Comparison of ENCODE assay signal across 8 mouse cellular contexts in genomic region chr6:128361901-128362300, GRCm38 (mm10). TPM values are rescaled to one million over a fixed set of nuclear protein-coding genes. Genes with fewer than 3 reads are reported as not detected.
DNase-seq lines count a peak whose midpoint lies in the region; ATAC-seq and TF ChIP-seq lines count a peak whose summit lies in the region.

No protein-coding gene starts in this region.

- ATAC-seq in CD4-positive, CD25-positive, alpha-beta regulatory T cell, adult 4 months: peak; percentile 5
- no peak for ATAC-seq in forebrain, embryonic 11.5 days (replicated peaks; ENCODE audit: low FRiP score)
- no peak for ATAC-seq in liver, embryonic 15.5 days (ENCODE audit: insufficient read depth)

- H3K27me3 ChIP-seq in forebrain, embryonic 11.5 days (ENCODE audit: control insufficient read depth, insufficient read depth, low read length): no peaks in the 10 kb centered on the region
- no peaks in the 10 kb centered on the region for H3K27me3 ChIP-seq in liver, embryonic 15.5 days

- no peak for TF ChIP-seq CTCF in gastrocnemius, adult 2 months (IDR thresholded peaks at IDR 0.05)

- H3K4me1 ChIP-seq in forebrain, embryonic 11.5 days (replicated peaks; ENCODE audit: control insufficient read depth, insufficient read depth, low read length): peaks cover 8% of the 10 kb centered on the region
- H3K4me1 ChIP-seq in liver, embryonic 15.5 days (replicated peaks): peaks cover 54% of the 10 kb centered on the region

- H3K4me2 ChIP-seq in forebrain, embryonic 11.5 days (ENCODE audit: low read depth, low read length, severe bottlenecking): peak overlapping the region; percentile 58
- H3K4me2 ChIP-seq in liver, embryonic 15.5 days: peak overlapping the region; percentile 80

- H3K4me3 ChIP-seq in gastrocnemius, adult 2 months: peak overlapping the region; percentile 95
- H3K4me3 ChIP-seq in forebrain, embryonic 11.5 days (ENCODE audit: low read depth, low read length): peak overlapping the region; percentile 94
- peak overlapping the region; percentile 100 for H3K4me3 ChIP-seq in liver, embryonic 15.5 days (replicated peaks)

- no peaks in the 10 kb centered on the region for H3K9me3 ChIP-seq in forebrain, embryonic 11.5 days (ENCODE audit: control insufficient read depth, low read length)
- no peaks in the 10 kb centered on the region for H3K9me3 ChIP-seq in liver, embryonic 15.5 days (replicated peaks)

- H3K36me3 ChIP-seq in forebrain, embryonic 11.5 days (ENCODE audit: control insufficient read depth, insufficient read depth, low read length): peaks cover 9% of the 10 kb centered on the region
- H3K36me3 ChIP-seq in liver, embryonic 15.5 days (replicated peaks): peaks cover 50% of the 10 kb centered on the region

- no peak for DNase-seq in gastrocnemius, adult 2 months
- DNase-seq in gastrocnemius, adult 8-10 months (ENCODE audit: low spot score in 2 of 2): no peak
- DNase-seq in forebrain, embryonic 11.5 days (ENCODE audit: low spot score): no peak
- DNase-seq in thymus, postnatal 4 days: no peak
- DNase-seq in layer of hippocampus, postnatal 14 days (ENCODE audit: low spot score in 2 of 2): no peak
- DNase-seq in urinary bladder, postnatal 10 days (ENCODE audit: low spot score): no peak

- peak overlapping the region; percentile 95 for H3K9ac ChIP-seq in forebrain, embryonic 11.5 days (ENCODE audit: low read length)
- H3K9ac ChIP-seq in liver, embryonic 15.5 days: peak overlapping the region; percentile 97

- whole genome bisulfite sequencing in forebrain, embryonic 11.5 days: 16% methylated on average over 9 of the region's 9 CpGs
- 13% methylated on average over 9 of the region's 9 CpGs for WGBS in liver, embryonic 15.5 days (ENCODE audit: insufficient replicate concordance)

- peak overlapping the region; percentile 92 for H3K27ac ChIP-seq in gastrocnemius, adult 2 months
- peak overlapping the region; percentile 91 for H3K27ac ChIP-seq in forebrain, embryonic 11.5 days (ENCODE audit: low read depth, low read length)
- H3K27ac ChIP-seq in liver, embryonic 15.5 days (replicated peaks): peak overlapping the region; percentile 95

- intact Hi-C loops in gastrocnemius, adult 2 months (cut with DNase I): no loop called here

RNA-seq across cellular contexts. Expression of gene Rhno1, which starts 0.8 kb away (rescaled TPM):
- 1 to 10 TPM; 5.0 to 6.0 TPM for total RNA-seq in gastrocnemius, adult 2 months (2021)
- total RNA-seq in gastrocnemius, adult 8-10 months (2022): 1 to 10 TPM; 3.6 to 8.2 (median 5.6) TPM
- 100 to 1,000 TPM in 1 of 2 experiments, 10 to 100 TPM in 1; 81.8 to 115 TPM for polyA plus RNA-seq in CD4-positive, CD25-positive, alpha-beta regulatory T cell, adult 4 months (2017; shearing (Covaris generic))
- 197 and 205 TPM in 2 replicates for polyA plus RNA-seq in forebrain, embryonic 11.5 days (2014; fragmentation: Nextera tagmentation; extraction: Ambion mirVana)
- polyA plus RNA-seq in liver, embryonic 15.5 days (2015; fragmentation: Nextera tagmentation; extraction: Ambion mirVana): 53.4 and 54.9 TPM in 2 replicates
- 10 to 100 TPM; 18.9 to 19.6 TPM for total RNA-seq in layer of hippocampus, postnatal 14 days (2021)

RNA-seq across cellular contexts. Expression of gene Foxm1, which starts 0.9 kb away (rescaled TPM):
- total RNA-seq in gastrocnemius, adult 2 months (2021): under 1 TPM; 0.10 to 0.22 TPM
- under 1 TPM in 3 of 4 experiments, not detected in 1; 0.07 to 0.31 (median 0.12) TPM for total RNA-seq in gastrocnemius, adult 8-10 months (2022)
- polyA plus RNA-seq in CD4-positive, CD25-positive, alpha-beta regulatory T cell, adult 4 months (2017; shearing (Covaris generic)): 1 to 10 TPM; 1.5 to 1.9 TPM
- 89.6 and 91.9 TPM in 2 replicates for polyA plus RNA-seq in forebrain, embryonic 11.5 days (2014; fragmentation: Nextera tagmentation; extraction: Ambion mirVana)
- 15.8 and 16.5 TPM in 2 replicates for polyA plus RNA-seq in liver, embryonic 15.5 days (2015; fragmentation: Nextera tagmentation; extraction: Ambion mirVana)
- 1 to 10 TPM; 3.8 to 4.1 TPM for total RNA-seq in layer of hippocampus, postnatal 14 days (2021)

RNA-seq across cellular contexts. Expression of gene Tulp3, which starts 6.2 kb away (rescaled TPM):
- total RNA-seq in gastrocnemius, adult 2 months (2021): 1 to 10 TPM; 5.9 to 6.6 TPM
- 1 to 10 TPM; 5.8 to 7.9 (median 6.7) TPM for total RNA-seq in gastrocnemius, adult 8-10 months (2022)
- polyA plus RNA-seq in CD4-positive, CD25-positive, alpha-beta regulatory T cell, adult 4 months (2017; shearing (Covaris generic)): 1 to 10 TPM; 2.0 to 2.4 TPM
- 17.7 and 23.7 TPM in 2 replicates for polyA plus RNA-seq in forebrain, embryonic 11.5 days (2014; fragmentation: Nextera tagmentation; extraction: Ambion mirVana)
- polyA plus RNA-seq in liver, embryonic 15.5 days (2015; fragmentation: Nextera tagmentation; extraction: Ambion mirVana): 1.5 and 1.7 TPM in 2 replicates
- 10 to 100 TPM; 21.7 to 23.3 TPM for total RNA-seq in layer of hippocampus, postnatal 14 days (2021)

RNA-seq across cellular contexts. Expression of gene Tex52, which starts 13.4 kb away (rescaled TPM):
- not detected for total RNA-seq in gastrocnemius, adult 2 months (2021)
- total RNA-seq in gastrocnemius, adult 8-10 months (2022): not detected
- polyA plus RNA-seq in CD4-positive, CD25-positive, alpha-beta regulatory T cell, adult 4 months (2017; shearing (Covaris generic)): not detected
- 0.51 and 0.84 TPM in 2 replicates for polyA plus RNA-seq in forebrain, embryonic 11.5 days (2014; fragmentation: Nextera tagmentation; extraction: Ambion mirVana)
- polyA plus RNA-seq in liver, embryonic 15.5 days (2015; fragmentation: Nextera tagmentation; extraction: Ambion mirVana): 0.06 TPM in 1 of 2 replicates, not detected in the other
- under 1 TPM; 0.67 to 0.74 TPM for total RNA-seq in layer of hippocampus, postnatal 14 days (2021)

RNA-seq across cellular contexts. Expression of gene Gm44596, which starts 13.4 kb away (rescaled TPM):
- not detected for total RNA-seq in gastrocnemius, adult 2 months (2021)
- not detected for total RNA-seq in gastrocnemius, adult 8-10 months (2022)
- polyA plus RNA-seq in CD4-positive, CD25-positive, alpha-beta regulatory T cell, adult 4 months (2017; shearing (Covaris generic)): not detected
- polyA plus RNA-seq in forebrain, embryonic 11.5 days (2014; fragmentation: Nextera tagmentation; extraction: Ambion mirVana): not detected in 2 replicates
- polyA plus RNA-seq in liver, embryonic 15.5 days (2015; fragmentation: Nextera tagmentation; extraction: Ambion mirVana): not detected in 2 replicates
- not detected for total RNA-seq in layer of hippocampus, postnatal 14 days (2021)
